Mouse (Mus musculus): ENCODE measurements at regions not wholly inside any gene's neighbourhood (a gene's known extent, or its start where the extent isn't known, plus 50 kb on each side); places are given as distances from the start of the nearest gene placed in this dataset.
A peak's percentile ranks its signal among the peaks of the same experiment; 100 is the strongest.

- peak; percentile 79 for DNase-seq
These were observed 133.1 kb downstream of the Tgfb2 start for GRCm38 (mm10) chr1:186572651-186573050.

GRCm38 (mm10) chr1:186572092-186572491, 133.7 kb downstream of the Tgfb2 start:
- DNase-seq, result peak; percentile 57

GRCm38 (mm10) chr1:186568496-186568895, 137.3 kb downstream of the Tgfb2 start:
- DNase-seq, result no peak

DNA sequence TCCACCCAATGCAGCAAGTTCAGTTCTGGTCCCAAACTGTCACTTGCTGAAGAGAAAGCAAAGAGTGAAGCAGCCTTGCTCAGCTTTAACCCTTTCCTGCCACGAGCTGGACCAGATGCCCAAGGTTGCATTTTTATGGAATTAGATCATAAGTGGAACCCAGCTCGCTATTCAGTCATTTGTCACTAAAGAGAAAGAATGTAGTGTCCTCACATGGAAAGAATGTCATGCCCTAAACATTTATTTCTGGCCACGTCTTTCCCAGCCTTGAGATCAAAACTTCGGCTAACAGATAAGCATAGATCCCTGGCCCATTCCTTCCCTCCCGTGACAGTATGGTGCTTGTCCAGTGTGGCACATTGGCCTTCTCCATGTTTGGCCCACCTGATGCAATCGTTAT, 137.7 kb downstream of the Tgfb2 start:
- DNase-seq, result peak; percentile 87

DNA sequence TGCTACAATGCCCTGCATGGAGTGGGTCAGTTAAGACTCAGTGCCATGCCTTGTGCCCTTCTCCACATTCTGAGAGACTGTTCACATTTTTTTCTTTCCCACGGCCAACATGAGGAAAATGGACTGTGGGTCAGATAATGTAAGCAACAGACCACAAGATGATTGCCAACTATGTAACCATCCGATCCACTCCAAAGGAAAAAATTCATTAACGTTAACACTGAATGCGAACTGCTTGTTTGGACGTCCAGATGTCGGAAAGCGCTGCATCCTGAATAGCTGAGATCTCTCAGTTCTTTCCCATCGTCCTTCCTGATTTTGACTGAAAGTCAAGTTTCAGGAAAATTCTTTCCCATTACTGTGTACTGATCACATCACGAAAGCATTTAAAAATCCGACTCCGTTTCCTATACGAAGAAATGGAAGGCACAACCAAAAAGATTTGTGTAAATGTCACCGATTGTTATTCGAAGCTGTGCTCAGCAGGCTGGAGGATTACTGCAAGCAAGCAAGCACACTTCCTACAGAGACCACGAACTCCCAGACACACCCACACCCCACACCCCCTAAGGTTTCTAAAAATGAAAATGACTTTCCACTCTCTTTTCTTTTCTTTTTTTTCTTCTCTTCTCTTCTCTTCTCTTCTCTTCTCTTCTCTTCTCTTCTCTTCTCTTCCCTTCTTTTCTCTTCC, 138.5 kb downstream of the Tgfb2 start:
- DNase-seq, result peak; percentile 80

GRCm38 (mm10) chr1:186562027-186562426, 143.8 kb downstream of the Tgfb2 start:
- DNase-seq, result no peak

GRCm38 (mm10) chr1:186555441-186555975, 150.3 kb downstream of the Tgfb2 start:
- DNase-seq, result peak; percentile 84

DNA sequence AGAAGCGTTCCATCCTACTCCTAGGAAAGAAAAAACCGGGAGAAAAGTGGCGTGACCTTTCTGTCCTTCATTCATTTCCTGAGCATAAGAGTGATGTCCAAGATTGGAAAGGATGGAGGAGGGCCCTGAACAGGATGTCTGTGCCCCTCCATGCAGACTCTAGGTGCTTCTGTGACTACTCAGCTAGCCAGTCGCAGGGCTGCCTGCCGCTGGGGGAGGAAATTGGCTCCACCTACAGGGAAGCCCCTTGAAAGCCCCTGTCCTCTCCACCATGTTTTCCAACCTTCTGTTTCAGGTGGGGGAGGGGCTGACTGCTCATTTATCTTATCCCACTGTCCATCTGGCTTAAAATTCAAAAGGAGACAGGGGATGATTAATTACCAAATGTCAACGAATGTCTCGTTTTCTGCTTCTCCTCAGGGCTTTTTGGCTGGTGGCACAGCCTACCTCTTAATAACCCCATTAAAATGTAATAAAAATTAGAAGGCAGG, 151.2 kb downstream of the Tgfb2 start:
- peak; percentile 71 for DNase-seq

DNA sequence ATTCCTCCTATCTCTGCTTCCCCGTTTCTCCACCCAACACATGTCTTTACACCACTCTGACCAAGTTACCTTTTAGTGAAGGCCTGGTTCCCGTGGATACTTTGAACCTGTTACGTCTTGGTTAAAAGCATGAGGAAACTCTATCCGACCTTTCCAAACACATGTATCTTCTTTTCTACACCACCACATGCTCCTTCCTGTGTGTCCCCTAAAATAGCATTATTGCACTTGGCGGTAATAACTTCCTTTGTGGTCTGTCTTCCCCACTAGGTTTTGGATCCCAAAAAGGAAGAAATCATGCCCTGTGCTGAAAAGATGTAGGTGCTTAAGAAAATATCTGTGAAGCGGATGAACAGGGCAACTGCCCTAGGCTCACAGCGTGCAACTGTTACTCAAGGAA, 153.1 kb downstream of the Tgfb2 start:
- no peak for DNase-seq

DNA sequence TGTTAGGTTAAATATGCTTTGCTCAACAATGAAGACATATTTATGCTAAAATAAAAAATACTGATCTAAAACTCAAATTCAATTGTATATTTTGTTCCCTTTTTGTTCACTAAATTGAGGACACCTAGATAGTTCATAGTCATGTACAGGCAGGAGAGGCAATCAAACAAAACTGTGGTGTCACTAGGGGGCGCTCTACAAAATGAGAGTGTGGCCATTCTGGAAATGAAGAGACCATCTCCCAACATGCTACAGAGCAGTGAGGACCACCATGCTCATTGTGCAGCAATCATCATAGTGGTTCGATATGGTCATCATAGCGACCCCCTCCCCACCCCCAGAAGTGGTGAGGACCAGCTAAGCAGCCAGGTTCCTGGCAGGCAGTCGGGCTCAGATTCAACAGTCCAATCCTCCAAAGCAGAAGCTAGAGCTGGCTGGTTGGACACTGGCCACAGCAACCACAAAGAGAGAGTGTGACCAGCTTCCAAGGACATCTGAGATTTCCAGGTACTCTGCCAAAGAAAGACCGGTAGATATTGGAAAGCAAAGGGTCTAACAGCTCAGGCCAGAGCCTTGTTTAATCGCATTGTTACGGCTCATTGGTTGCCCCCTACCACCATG, 155.4 kb downstream of the Tgfb2 start:
- DNase-seq, result peak; percentile 90

DNA sequence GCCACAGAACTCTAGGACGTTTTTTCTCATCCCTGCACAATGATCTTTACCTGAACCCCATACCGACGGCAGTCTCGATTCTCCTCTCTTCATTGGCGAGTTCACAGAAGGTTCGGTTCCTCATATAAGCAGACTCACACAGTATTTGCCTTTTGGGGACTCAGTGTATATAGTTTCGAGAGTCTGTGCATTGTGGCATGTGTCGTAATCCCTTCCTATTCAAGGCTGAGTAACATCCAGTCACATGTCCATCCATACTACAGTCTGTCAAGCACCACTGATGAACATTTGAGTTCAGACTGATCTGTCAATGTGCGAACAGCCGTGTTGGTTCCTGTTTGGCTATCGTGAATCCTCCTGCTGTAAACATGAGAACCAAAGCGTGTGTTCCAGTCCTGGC, 156.6 kb downstream of the Tgfb2 start:
- DNase-seq, result no peak

DNA sequence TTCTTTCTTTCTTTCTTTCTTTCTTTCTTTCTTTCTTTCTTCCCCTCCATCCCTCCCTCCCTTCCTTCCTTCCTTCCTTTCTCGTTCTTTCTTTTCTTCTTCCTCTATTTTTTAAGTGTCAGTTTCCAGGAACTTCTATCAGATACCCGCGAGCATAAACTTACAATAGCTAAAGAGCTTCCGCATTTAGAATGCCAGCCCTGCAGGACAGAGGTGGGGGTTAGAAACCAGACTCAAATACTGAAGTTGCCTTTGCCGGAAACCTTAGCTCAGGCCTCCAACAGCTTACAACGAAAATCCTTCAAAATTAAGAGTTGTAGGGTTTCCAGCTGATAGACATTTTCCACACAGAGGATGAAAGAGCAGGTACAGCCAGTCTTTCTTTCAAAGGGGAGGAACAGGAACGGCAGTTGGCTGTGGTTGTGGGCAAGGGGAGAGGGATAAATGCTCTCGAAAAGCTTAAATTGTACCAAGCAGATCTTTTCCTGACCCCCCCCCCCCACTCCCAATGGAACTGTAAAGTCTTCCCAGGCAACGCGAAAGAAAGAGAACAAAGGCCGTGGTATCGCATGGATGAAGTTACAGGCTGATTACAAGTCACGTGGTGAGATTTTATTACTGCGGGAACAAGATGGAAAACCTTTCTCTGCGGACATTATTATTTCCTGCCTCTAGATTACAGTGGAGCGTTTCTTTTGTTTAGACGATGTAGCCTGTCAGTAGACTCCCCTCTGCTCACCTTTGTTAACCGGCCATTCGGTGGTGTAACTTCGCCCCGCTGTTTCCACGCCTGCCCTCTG, 159.2 kb downstream of the Tgfb2 start:
- no peak for DNase-seq

DNA sequence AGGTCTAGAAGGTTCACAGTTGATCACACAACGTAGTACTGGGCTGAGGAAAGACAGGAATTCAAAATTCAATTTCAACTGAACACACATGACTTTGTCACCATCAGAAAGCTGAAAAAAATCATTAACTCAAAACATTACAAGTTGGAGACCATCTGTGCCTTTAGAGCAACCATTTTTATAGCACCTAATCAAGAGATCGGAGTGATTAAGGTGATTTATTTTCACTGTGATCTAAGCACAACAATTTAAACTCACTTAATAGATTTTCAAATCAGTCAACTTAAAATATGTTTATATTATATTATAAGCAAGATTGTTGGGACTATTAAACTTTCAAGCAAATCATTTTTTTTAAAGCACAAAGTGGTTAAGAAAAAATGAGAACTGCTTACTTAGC, 165.7 kb downstream of the Tgfb2 start:
- DNase-seq, result no peak

- no peak for DNase-seq
These were observed 167.6 kb downstream of the Tgfb2 start for GRCm38 (mm10) chr1:186538233-186538632.

- peak; percentile 31 for DNase-seq
These were observed 189.8 kb downstream of the Tgfb2 start for GRCm38 (mm10) chr1:186515976-186516375.

GRCm38 (mm10) chr1:186515071-186515470, 190.7 kb downstream of the Tgfb2 start:
- DNase-seq, result peak; percentile 92

DNA sequence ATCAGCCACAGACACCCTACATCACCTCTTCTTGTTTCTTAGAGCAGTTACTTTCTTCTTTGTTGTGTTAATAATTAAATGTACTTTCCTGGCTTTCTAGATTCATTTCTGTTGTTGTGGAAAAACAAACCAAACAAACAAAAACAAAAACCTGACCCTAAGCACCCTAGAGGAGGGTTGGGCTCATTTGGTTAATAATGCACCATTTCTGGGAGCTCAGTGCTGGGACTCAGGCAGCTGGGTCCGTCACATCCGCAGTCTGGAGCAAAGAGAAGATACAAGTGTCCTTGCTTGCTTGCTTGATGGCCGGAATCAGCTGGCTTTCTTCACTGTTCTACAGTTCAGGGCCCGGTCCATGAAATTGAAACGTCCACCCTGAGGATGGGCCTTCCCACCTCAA, 191.9 kb downstream of the Tgfb2 start:
- no peak for DNase-seq

DNA sequence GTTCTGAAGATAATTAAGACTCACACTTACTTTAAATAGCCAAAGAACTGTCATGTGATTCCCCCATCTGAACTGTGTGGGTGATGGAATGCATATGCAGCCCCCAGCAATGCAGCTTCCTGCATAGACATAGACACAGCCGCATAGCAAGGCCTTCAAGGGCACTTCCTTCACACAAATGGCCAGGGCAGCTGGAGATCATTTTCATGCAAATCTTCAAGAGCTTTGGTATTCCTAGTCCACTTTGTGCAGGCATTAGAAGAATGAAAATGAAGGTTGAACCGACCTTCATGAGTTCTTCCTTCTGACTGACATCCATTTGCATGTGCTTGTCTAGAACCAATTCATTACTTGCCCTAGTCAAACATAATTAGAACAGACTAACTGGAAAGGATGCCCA, 195.3 kb downstream of the Tgfb2 start:
- DNase-seq, result no peak

GRCm38 (mm10) chr1:186508358-186508757, 197.4 kb downstream of the Tgfb2 start:
- peak; percentile 90 for DNase-seq

GRCm38 (mm10) chr1:186507956-186508355, 197.8 kb downstream of the Tgfb2 start:
- peak; percentile 90 for DNase-seq

- DNase-seq, result peak; percentile 83
These were observed 199.3 kb downstream of the Tgfb2 start for GRCm38 (mm10) chr1:186506517-186506916.

DNA sequence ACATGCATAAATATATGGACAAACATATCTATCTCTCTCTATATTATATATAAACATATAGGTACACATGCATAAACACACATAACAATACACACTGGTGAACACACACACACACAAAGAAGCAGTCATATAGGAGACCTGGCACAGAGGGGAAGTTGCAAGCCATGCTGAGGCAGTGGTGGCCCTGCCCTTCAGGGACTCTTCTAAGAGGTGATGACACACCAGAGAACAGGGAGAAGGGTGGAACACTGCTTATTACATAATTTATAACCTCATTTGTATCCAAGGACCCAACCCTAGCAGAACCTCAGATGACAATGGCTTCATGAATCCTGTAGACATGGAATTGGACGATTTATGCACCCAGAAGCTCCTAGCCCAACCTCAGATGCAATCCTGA, 199.9 kb downstream of the Tgfb2 start:
- DNase-seq, result peak; percentile 87

GRCm38 (mm10) chr1:186505051-186505711, 200.6 kb downstream of the Tgfb2 start:
- peak; percentile 50 for DNase-seq

Data from heart, adult 11 months (tissue).